Mouse (Mus musculus): Measurements from ENCODE around the gene Tshz2.

- TF ChIP-seq CTCF (IDR thresholded peaks at IDR 0.05; ENCODE audit: extremely low read depth, insufficient read depth, insufficient read length, insufficient replicate concordance) (no peak), POLR2A (IDR thresholded peaks at IDR 0.05; ENCODE audit: low read depth, low read length) (no peak)
These were observed 238.7 kb downstream of the Tshz2 start for GRCm38 (mm10) chr2:169871436-169872060.

Measured in spleen, adult 2 months (tissue).